Mouse (Mus musculus): ENCODE data around the gene Kdr.

DNA sequence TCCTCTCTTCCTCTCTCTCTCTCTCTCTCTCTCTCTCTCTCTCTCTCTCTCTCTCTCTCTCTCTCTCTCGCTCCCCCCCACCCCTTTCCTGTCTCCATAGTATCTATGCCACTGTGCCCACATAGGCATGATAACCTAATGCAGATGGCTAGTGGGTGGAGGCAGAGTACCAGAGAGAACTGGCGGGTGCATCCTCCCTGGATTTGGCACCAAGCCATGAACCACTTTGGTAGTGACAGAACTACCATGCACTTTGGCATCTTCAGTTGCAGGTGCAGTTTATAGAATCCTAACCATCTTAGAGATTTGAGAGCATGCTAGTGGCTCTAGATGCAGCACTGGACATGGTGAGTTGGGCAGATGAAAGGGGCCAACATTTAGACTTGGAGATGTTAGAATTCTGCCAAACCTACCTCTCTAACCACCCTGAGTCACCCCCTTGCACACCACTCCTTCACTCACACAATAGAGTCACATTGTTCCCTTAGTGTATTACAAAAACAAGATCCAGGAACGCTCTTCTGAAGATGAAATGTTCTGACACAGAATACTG, 23.4 kb downstream of the Kdr start:
- no peak for TF ChIP-seq CTCF (IDR thresholded peaks at IDR 0.05; ENCODE audit: borderline replicate concordance, insufficient read depth, low read depth, low read length)
- no peak for TF ChIP-seq POLR2A (IDR thresholded peaks at IDR 0.05; ENCODE audit: borderline replicate concordance, insufficient read depth, low read length)

Measured in cerebellum, adult 2 months (tissue).